Mouse (Mus musculus) heart, embryonic 11.5 days (tissue): ENCODE measurements around the gene Mfrp. TPM values are rescaled to one million over a fixed set of nuclear protein-coding genes. Genes with fewer than 3 reads are reported as not detected.

Source experiments
- ATAC-seq: fragments of 200-750 bp; cut with Nextera tagmentation; replicated peaks from 2 replicates; pipeline ENCODE4 v1.8.0; 2017; ENCODE audit warnings: moderate library complexity; ENCODE audit not compliant: insufficient number of reproducible peaks, low FRiP score, low TSS enrichment
- H3K27ac ChIP-seq: fragments of 300-500 bp; sonication (generic); 2 replicates; pipeline ENCODE4 v1.5.1; 2014; ENCODE audit warnings: mild to moderate bottlenecking, low read depth, low read length
- H3K27me3 ChIP-seq: fragments of 300-500 bp; sonication (generic); 2 replicates; pipeline ENCODE4 v1.6.1; 2014; ENCODE audit warnings: mild to moderate bottlenecking, low read length, mixed read lengths; ENCODE audit not compliant: control insufficient read depth, insufficient read depth
- H3K36me3 ChIP-seq: fragments of 300-500 bp; sonication (generic); 2 replicates; pipeline ENCODE4 v1.6.1; 2014; ENCODE audit warnings: mild to moderate bottlenecking, low read length, moderate library complexity, mixed read lengths; ENCODE audit not compliant: control insufficient read depth, insufficient read depth
- H3K4me1 ChIP-seq: fragments of 300-500 bp; sonication (generic); 2 replicates; pipeline ENCODE4 v1.6.1; 2014; ENCODE audit warnings: low read length; ENCODE audit not compliant: control insufficient read depth, insufficient read depth
- H3K4me2 ChIP-seq: fragments of 300-500 bp; sonication (generic); 2 replicates; pipeline ENCODE4 v1.6.1; 2014; ENCODE audit warnings: mild to moderate bottlenecking, moderate library complexity
- H3K4me3 ChIP-seq: fragments of 300-500 bp; sonication (generic); 2 replicates; pipeline ENCODE4 v1.5.1; 2014; ENCODE audit warnings: low read depth, low read length
- H3K9ac ChIP-seq: fragments of 300-500 bp; sonication (generic); 2 replicates; pipeline ENCODE4 v1.6.1; 2014; ENCODE audit warnings: mild to moderate bottlenecking, low read depth, low read length, moderate library complexity
- H3K9me3 ChIP-seq: fragments of 300-500 bp; sonication (generic); replicated peaks from 2 replicates; pipeline ENCODE4 v1.6.1; 2016; ENCODE audit warnings: low read length; ENCODE audit not compliant: control insufficient read depth
- WGBS: fragments of 180-500 bp; shearing (Covaris S2); extraction: QIAGEN DNeasy Blood & Tissue Kit; methylation state at CpG from one replicate; pipeline ENCODE4 v1.1.7; 2014; ENCODE audit not compliant: insufficient replicate concordance; 5-methylcytosine and 5-hydroxymethylcytosine counted together
- polyA plus RNA-seq: library from polyadenylated mRNA; unstranded; fragments of >200 nt; fragmentation: Nextera tagmentation; extraction: Ambion mirVana; gene quantifications from 2 replicates; pipeline ENCODE4 v1.2.1, GENCODE M21; 2014

Mfrp gene
- polyA plus RNA-seq, 1 experiment from 2014 or later, result 0.16 TPM

- ATAC-seq, result no peak
- WGBS, result 35% methylated on average over 7 of the region's 8 CpGs
- Histone ChIP-seq H3K36me3 (peaks cover 22% of the 10 kb centered on the region), H3K27ac (no peak overlapping the region), H3K4me3 (no peak overlapping the region), H3K4me2 (no peak overlapping the region), H3K9ac (no peak overlapping the region), H3K9me3 (no peaks in the 10 kb centered on the region), H3K27me3 (no peaks in the 10 kb centered on the region), H3K4me1 (0 out of 2 replicates have a peak, but pooled peaks cover 5% of the 10 kb centered on the region)
Observed at GRCm38 (mm10) chr9:44144023-44144717, 42.6 kb downstream of the Mfrp start.

DNA sequence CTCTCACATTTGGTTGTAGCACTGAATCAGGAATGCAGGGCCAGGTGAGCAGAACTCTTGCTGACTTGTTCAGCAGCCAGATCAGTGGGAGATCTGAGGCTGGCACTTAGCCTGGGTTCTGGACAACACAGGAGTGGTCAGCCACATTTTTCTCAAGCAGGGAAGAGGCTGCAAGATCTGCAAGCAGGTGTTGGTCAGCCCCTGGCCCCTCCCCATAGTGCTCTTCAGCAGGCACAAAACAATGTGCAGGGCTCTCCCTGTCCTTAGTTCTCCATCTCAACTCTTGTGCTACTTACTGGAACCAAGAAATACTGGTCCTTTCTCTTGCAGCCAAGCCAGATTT, 43.2 kb downstream of the Mfrp start:
- Histone ChIP-seq H3K9me3 (no peaks in the 10 kb centered on the region), H3K27ac (no peak overlapping the region), H3K9ac (no peak overlapping the region), H3K4me3 (no peak overlapping the region), H3K27me3 (no peaks in the 10 kb centered on the region), H3K4me2 (no peak overlapping the region), H3K4me1 (0 out of 2 replicates have a peak, but pooled peaks cover 2% of the 10 kb centered on the region), H3K36me3 (peaks cover 17% of the 10 kb centered on the region)
- ATAC-seq, result no peak

DNA sequence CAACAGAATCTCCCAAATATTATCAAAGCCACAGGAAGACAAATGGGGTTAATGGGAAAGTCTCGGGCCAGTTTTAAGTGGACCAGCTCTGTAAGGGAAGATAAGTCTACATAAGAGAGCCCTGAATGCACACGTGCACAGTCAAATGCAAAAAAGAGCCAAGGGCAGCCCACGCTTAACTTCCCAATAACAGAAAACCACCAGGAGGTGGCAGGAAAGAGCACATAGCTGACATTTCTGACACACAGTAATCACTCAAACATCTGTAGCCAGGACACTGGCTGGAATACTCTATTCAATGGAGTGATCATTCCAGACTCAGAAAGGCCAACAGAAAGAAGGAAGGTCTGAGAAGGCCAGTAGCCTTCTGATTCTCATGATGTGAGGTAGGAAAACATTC, 45.8 kb downstream of the Mfrp start:
- no peaks in the 10 kb centered on the region for H3K9me3 ChIP-seq
- no peaks in the 10 kb centered on the region for H3K4me1 ChIP-seq
- 57% methylated on average over 3 of the region's 3 CpGs for WGBS
- no peak overlapping the region for H3K4me3 ChIP-seq
- H3K27me3 ChIP-seq, result no peaks in the 10 kb centered on the region
- H3K27ac ChIP-seq, result no peak overlapping the region
- ATAC-seq, result no peak
- H3K36me3 ChIP-seq, result peaks cover 8% of the 10 kb centered on the region
- no peak overlapping the region for H3K9ac ChIP-seq
- H3K4me2 ChIP-seq, result no peak overlapping the region

Other genes with a start within 250 kb of the Mfrp start
- gene Thy1, start 58.3 kb upstream of the Mfrp start, polyA plus RNA-seq, result 0.86 and 0.90 TPM in 2 replicates
- gene Usp2, start 34.7 kb upstream of the Mfrp start, polyA plus RNA-seq, result 51.3 and 53.8 TPM in 2 replicates
- 0.43 and 1.2 TPM in 2 replicates for gene C1qtnf5, start 5.5 kb downstream of the Mfrp start, polyA plus RNA-seq
- gene Gm49380, start 11.8 kb downstream of the Mfrp start, polyA plus RNA-seq, result 0.28 TPM in 1 of 2 replicates, not detected in the other
- 35.2 and 38.2 TPM in 2 replicates for gene Rnf26, start 11.8 kb downstream of the Mfrp start, polyA plus RNA-seq
- 86.2 and 105 TPM in 2 replicates for gene Mcam, start 32.7 kb downstream of the Mfrp start, polyA plus RNA-seq
- 12.6 and 14.8 TPM in 2 replicates for gene Cbl, start 132.3 kb downstream of the Mfrp start, polyA plus RNA-seq
- not detected in 2 replicates for gene Ccdc153, start 138.9 kb downstream of the Mfrp start, polyA plus RNA-seq
- gene Pdzd3, start 149.7 kb downstream of the Mfrp start, polyA plus RNA-seq, result not detected in 2 replicates
- 3.6 and 4.9 TPM in 2 replicates for gene Nlrx1, start 166.9 kb downstream of the Mfrp start, polyA plus RNA-seq
- gene Abcg4, start 186.9 kb downstream of the Mfrp start, polyA plus RNA-seq, result 2.7 and 3.3 TPM in 2 replicates
- gene Hinfp, start 203.9 kb downstream of the Mfrp start, polyA plus RNA-seq, result 15.3 and 15.9 TPM in 2 replicates
- 4.7 and 7.1 TPM in 2 replicates for gene C2cd2l, start 218.6 kb downstream of the Mfrp start, polyA plus RNA-seq
- 40.2 and 46.3 TPM in 2 replicates for gene Dpagt1, start 224.3 kb downstream of the Mfrp start, polyA plus RNA-seq
- gene H2afx, start 233.0 kb downstream of the Mfrp start, polyA plus RNA-seq, result 199 and 232 TPM in 2 replicates
- 258 and 291 TPM in 2 replicates for gene Hmbs, start 242.5 kb downstream of the Mfrp start, polyA plus RNA-seq